Mouse (Mus musculus) MEL (cell line): ENCODE data around the gene Tmem236.

Experiments used
- CTCF ChIP-seq, 3 experiments: IDR thresholded peaks in 2 of 3; conservative IDR thresholded peaks in 1 of 3; 2 replicates each; pipeline ENCODE4 v1.5.1; 2011 to 2012; ENCODE audit warnings: low read length in 3 of 3, low read depth in 2 of 3, mild to moderate bottlenecking in 2 of 3, improper control_type of control experiment in 1 of 3, inconsistent platforms in 1 of 3, mixed read lengths in 1 of 3, moderate library complexity in 1 of 3; ENCODE audit not compliant: control insufficient read depth in 1 of 3, insufficient read depth in 1 of 3, poor library complexity in 1 of 3, severe bottlenecking in 1 of 3
- MAX ChIP-seq: IDR thresholded peaks from 2 replicates; pipeline ENCODE4 v1.6.1; 2011; ENCODE audit warnings: low read length, improper control_type of control experiment
- TAL1 ChIP-seq: IDR thresholded peaks from 2 replicates; pipeline ENCODE4 v1.6.1; 2012; ENCODE audit warnings: mild to moderate bottlenecking, inconsistent platforms, low read length, moderate library complexity, mixed read lengths

- TF ChIP-seq MAX (no peak), CTCF (IDR thresholded peaks at IDR 0.05 in 2 of 3, conservative IDR thresholded peaks at IDR 0.05 in 1 of 3; ENCODE audit: control insufficient read depth in 1 of 3, insufficient read depth in 1 of 3, low read depth in 2 of 3, low read length in 3 of 3, poor library complexity in 1 of 3, severe bottlenecking in 1 of 3) (no peak), TAL1 (no peak)
These were observed 34.7 kb upstream of the Tmem236 start for GRCm38 (mm10) chr2:14139590-14139989.
